Mouse (Mus musculus) left cerebral cortex, adult 2 months (tissue): Measurements from ENCODE around the gene Krtap31-1. TPM values are rescaled to one million over a fixed set of nuclear protein-coding genes. Genes with fewer than 3 reads are reported as not detected.
"Not testable (repeated sequence)": the region's sequence is repeated elsewhere in the genome, so short reads cannot be mapped to it uniquely, and the experiment has no call there.

Source experiments
- DNase-seq, 2 experiments: peaks; one replicate each; pipeline ENCODE4 v3.0.0; 2021 to 2022; ENCODE audit warnings: low spot score in 2 of 2, mixed read lengths in 1 of 2; ENCODE audit errors: extremely low spot score in 1 of 2
- H3K27ac ChIP-seq: fragments of 200-600 bp; 2 replicates; pipeline ENCODE4 v1.8.1; 2022
- H3K4me3 ChIP-seq: fragments of 200-600 bp; 2 replicates; pipeline ENCODE4 v1.8.1; 2022
- CTCF ChIP-seq: fragments of 200-600 bp; IDR thresholded peaks from 2 replicates; pipeline ENCODE4 v1.8.1; 2022; ENCODE audit warnings: antibody characterized with exemption, mild to moderate bottlenecking, moderate library complexity
- intact Hi-C: fragments of 180-260 bp; cut with DNase I; formaldehyde crosslinking; loops from one replicate; pipeline ENCODE4 v1.15.1; 2025
- long read RNA-seq, 2 experiments: library from polyadenylated mRNA; stranded (forward); transcript quantifications; one replicate each; pipeline ENCODE4 v2.0.0; 2021; ENCODE audit warnings: borderline mapping rate in 2 of 2
- total RNA-seq, 2 experiments: library from RNA; stranded (reverse); gene quantifications; 2 replicates each; pipeline ENCODE4 v1.2.3; 2021

Gene Krtap31-1
- total RNA-seq: not detected
- long read RNA-seq, experiment 1: 0 reads
- long read RNA-seq, experiment 2: 0 reads

DNA sequence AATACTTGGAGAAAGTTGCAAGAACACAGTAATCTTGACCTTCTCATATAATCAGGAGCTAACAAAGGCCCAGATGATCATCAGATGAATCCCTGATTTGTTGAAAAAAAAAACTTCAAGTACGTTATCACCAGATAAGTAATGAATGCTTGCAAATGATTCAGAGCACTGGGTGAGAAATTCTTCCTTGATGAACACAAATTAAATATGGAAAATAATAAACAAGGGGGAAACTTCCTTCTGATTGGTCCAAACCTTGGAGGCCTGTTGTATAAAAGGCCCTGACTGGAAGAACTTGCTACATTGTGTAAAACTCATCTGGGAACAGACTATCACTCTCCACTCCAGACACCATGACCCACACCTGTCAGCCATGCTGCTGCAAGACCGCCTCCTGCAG lies at the start of gene Krtap31-1:
Krtap31-1 (plus strand) TSS at position 301 of the 400 bp plus-strand sequence.
- intact Hi-C loops: no loop called here
- TF ChIP-seq CTCF: no peak
- H3K27ac ChIP-seq: no peak within 1 kb of the TSS
- H3K4me3 ChIP-seq: no peak within 1 kb of the TSS
- DNase-seq: no peak

DNA sequence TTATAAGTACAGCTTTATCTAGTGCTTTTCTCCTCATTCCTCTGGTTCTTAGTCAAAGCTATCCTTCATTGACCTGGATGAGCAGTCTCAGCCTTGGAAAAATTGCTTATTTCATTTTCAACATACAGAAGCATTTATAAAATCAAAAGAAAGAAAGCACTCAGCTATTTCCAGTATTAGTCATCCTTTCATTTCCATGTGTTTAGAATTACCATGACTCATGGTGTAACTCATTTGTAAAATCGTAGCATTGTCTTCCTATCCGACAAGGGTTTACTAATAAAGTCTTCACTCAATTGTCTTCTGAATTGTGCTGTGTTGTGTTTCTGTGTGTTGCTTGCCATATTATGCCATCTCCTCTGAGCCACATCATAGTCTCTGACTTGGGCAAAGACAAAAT lies 49.0 kb upstream of the Krtap31-1 start:
- Histone ChIP-seq H3K27ac (no peak overlapping the region), H3K4me3 (no peak overlapping the region)
- TF ChIP-seq CTCF: no peak
- DNase-seq: no peak
- intact Hi-C loops: no loop called here

DNA sequence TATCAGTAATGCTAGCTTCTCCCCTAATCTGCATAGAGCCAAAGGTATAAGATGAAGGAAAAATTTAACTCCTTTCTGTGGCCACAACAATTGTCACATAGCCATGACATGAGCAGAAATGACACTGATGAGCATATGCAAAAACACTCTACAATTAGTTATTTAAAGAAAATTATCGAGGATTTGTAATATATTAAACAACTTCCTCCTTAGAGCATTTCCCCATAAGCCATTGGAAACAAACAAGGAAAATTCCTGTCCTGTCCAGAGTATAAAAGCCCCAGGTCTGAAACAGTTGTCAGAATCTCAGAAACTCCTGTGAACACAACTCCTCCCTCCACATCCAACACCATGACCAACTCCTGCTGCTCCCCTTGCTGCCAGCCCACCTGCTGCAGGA lies 43.5 kb upstream of the Krtap31-1 start, which contains the start of gene Gm11559:
Gm11559 (plus strand) TSS at position 301 of the 400 bp plus-strand sequence.
- H3K4me3 ChIP-seq, H3K27ac ChIP-seq, DNase-seq, intact Hi-C loops: not testable (repeated sequence)

DNA sequence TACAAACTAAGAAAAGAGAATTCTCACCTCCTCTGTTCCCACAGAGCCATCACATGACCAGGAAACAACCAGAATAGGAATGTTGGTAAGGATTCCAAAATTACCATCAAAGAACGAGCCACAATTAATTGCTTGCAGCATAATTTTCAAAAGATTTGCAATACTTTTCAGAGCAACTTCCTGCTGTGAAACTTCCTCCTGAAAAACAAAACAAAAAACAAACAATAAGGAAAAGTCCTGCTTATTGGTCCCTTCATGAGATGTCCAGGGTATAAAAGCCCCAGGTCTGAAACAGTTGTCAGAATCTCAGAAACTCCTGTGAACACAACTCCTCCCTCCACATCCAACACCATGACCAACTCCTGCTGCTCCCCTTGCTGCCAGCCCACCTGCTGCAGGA lies 34.6 kb upstream of the Krtap31-1 start, which contains the start of gene Krtap9-1:
Krtap9-1 (plus strand) TSS at position 301 of the 400 bp plus-strand sequence.
- H3K4me3 ChIP-seq, H3K27ac ChIP-seq, intact Hi-C loops, DNase-seq: not testable (repeated sequence)

DNA sequence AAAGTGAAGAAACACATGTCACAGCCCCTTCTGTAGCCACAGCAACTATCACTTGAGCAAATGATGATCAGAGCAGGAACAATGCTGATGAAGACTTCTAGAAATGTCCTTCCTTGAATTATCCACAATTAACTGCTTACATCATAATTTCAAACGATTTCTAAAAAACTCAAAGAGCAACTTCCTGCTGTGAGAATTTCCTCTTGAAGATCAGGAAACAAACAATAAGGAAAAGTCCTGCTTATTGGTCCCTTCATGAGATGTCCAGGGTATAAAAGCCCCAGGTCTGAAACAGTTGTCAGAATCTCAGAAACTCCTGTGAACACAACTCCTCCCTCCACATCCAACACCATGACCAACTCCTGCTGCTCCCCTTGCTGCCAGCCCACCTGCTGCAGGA lies 28.8 kb upstream of the Krtap31-1 start, which contains the start of gene Gm11567:
Gm11567 (plus strand) TSS at position 301 of the 400 bp plus-strand sequence.
- intact Hi-C loops, DNase-seq, H3K27ac ChIP-seq, H3K4me3 ChIP-seq: not testable (repeated sequence)

DNA sequence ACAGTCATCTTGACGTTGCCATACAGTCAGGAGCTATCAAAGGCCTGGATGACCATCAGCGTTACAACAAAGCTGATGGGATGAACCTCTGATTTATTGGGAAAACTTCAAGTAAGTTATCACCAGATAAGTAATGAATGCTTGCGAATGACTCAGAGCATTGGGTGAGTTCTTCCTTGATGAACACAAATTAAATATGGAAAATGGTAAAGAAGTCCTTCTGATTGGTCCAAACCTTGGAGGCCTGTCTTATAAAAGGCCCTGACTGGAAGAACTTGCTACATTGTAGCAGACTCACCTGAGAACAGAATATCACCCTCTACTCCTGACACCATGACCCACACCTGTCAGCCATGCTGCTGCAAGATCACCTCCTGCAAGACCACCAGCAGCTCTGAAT lies 6.7 kb downstream of the Krtap31-1 start, which contains the start of gene Gm11565:
Gm11565 (plus strand) TSS at position 301 of the 400 bp plus-strand sequence.
- no peak within 1 kb of the TSS for H3K4me3 ChIP-seq
- intact Hi-C loops: no loop called here
- H3K27ac ChIP-seq: no peak within 1 kb of the TSS
- no peak for TF ChIP-seq CTCF
- DNase-seq: no peak

GRCm38 (mm10) chr11:99935991-99936390 lies 28.3 kb downstream of the Krtap31-1 start, which contains the start of gene Krtap31-2:
TSS of gene Krtap31-2 (plus strand) at chr11:99936291.
- TF ChIP-seq CTCF: no peak
- intact Hi-C loops: no loop called here
- DNase-seq: no peak
- H3K4me3 ChIP-seq: no peak within 1 kb of the TSS
- H3K27ac ChIP-seq: no peak within 1 kb of the TSS

- no peak for TF ChIP-seq CTCF
- intact Hi-C loops: no loop called here
- no peak overlapping the region for H3K27ac ChIP-seq
- no peak overlapping the region for H3K4me3 ChIP-seq
- DNase-seq: no peak
Observed at GRCm38 (mm10) chr11:99937751-99938264, 30.1 kb downstream of the Krtap31-1 start.

DNA sequence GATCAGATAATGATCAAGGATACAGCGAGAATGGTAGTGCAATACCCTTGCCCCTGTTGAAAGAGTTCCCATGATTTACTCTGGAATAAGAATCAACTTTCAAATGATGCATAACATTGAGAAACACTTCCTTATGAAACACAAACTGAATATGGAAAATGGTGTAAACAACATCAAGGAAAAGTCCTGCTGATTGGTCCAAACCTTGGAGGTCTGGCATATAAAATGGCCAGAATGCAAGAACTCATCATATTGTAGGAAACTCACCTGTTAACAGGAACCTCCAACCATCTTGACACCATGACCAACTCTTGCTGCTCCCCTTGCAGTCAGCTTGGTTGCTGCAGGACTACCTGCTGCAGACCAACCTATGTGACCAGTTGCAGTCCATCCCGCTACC lies 40.5 kb downstream of the Krtap31-1 start, which contains the start of gene Krtap9-5:
Krtap9-5 (plus strand) TSS at position 301 of the 400 bp plus-strand sequence.
- TF ChIP-seq CTCF: no peak
- DNase-seq: no peak
- Histone ChIP-seq H3K4me3 (no peak within 1 kb of the TSS), H3K27ac (no peak within 1 kb of the TSS)
- intact Hi-C loops: no loop called here

Other genes with a start within 250 kb of the Krtap31-1 start
- not detected for gene Gm11563, start 249.0 kb upstream of the Krtap31-1 start, total RNA-seq
- gene Krtap4-6, start 242.0 kb upstream of the Krtap31-1 start, total RNA-seq: not detected
- gene Gm14190, start 217.2 kb upstream of the Krtap31-1 start, total RNA-seq: not detected
- gene Gm14180, start 173.6 kb upstream of the Krtap31-1 start, total RNA-seq: not detected
- gene Gm11595, start 135.0 kb upstream of the Krtap31-1 start, total RNA-seq: not detected
- gene Krtap4-8, start 127.2 kb upstream of the Krtap31-1 start, total RNA-seq: not detected
- gene Krtap4-9, start 122.7 kb upstream of the Krtap31-1 start, total RNA-seq: not detected
- gene Gm11596, start 114.5 kb upstream of the Krtap31-1 start, total RNA-seq: not detected
- not detected for gene Gm11569, start 109.0 kb upstream of the Krtap31-1 start, total RNA-seq
- not detected for gene Gm11554, start 103.5 kb upstream of the Krtap31-1 start, total RNA-seq
- gene Krtap4-13, start 98.0 kb upstream of the Krtap31-1 start, total RNA-seq: not detected
- gene Gm11564, start 92.3 kb upstream of the Krtap31-1 start, total RNA-seq: not detected
- not detected for gene 2300003K06Rik, start 69.9 kb upstream of the Krtap31-1 start, total RNA-seq
- gene Krtap4-16, start 56.3 kb upstream of the Krtap31-1 start, total RNA-seq: not detected
- gene Gm11568, start 50.0 kb upstream of the Krtap31-1 start, total RNA-seq: not detected
- gene Gm11559, start 43.4 kb upstream of the Krtap31-1 start, total RNA-seq: not detected
- gene Krtap9-1, start 34.5 kb upstream of the Krtap31-1 start, total RNA-seq: not detected
- gene Gm11567, start 28.7 kb upstream of the Krtap31-1 start, total RNA-seq: not detected
- not detected for gene Gm11565, start 6.8 kb downstream of the Krtap31-1 start, total RNA-seq
- gene Krtap31-2, start 28.4 kb downstream of the Krtap31-1 start, total RNA-seq: not detected
- not detected for gene Krtap9-5, start 40.6 kb downstream of the Krtap31-1 start, total RNA-seq
- gene Krtap29-1, start 71.1 kb downstream of the Krtap31-1 start, total RNA-seq: not detected
- gene Krtap16-1, start 78.7 kb downstream of the Krtap31-1 start, total RNA-seq: not detected
- gene Krtap17-1, start 86.1 kb downstream of the Krtap31-1 start, total RNA-seq: not detected
- gene Krt33a, start 108.3 kb downstream of the Krtap31-1 start, total RNA-seq: not detected
- gene Krt33b, start 121.9 kb downstream of the Krtap31-1 start, total RNA-seq: not detected
- not detected for gene Krt34, start 133.6 kb downstream of the Krtap31-1 start, total RNA-seq
- gene Krt31, start 142.6 kb downstream of the Krtap31-1 start, total RNA-seq: not detected
- not detected for gene Krt32, start 180.3 kb downstream of the Krtap31-1 start, total RNA-seq
- not detected for gene Krt35, start 188.3 kb downstream of the Krtap31-1 start, total RNA-seq
- gene Krt36, start 197.7 kb downstream of the Krtap31-1 start, total RNA-seq: not detected
- gene Krt13, start 213.6 kb downstream of the Krtap31-1 start, total RNA-seq: not detected
- not detected for gene Krt15, start 228.0 kb downstream of the Krtap31-1 start, total RNA-seq
- not detected for gene Krt19, start 240.7 kb downstream of the Krtap31-1 start, total RNA-seq